Mouse (Mus musculus): Measurements from ENCODE around the gene Atp2b2. TPM values are rescaled to one million over a fixed set of nuclear protein-coding genes. Genes with fewer than 3 reads are reported as not detected.
A peak's percentile ranks its signal among the peaks of the same experiment; 100 is the strongest.

Atp2b2 gene
- polyA plus RNA-seq, 1 experiment from 2014 or later = 0.12 TPM

DNA sequence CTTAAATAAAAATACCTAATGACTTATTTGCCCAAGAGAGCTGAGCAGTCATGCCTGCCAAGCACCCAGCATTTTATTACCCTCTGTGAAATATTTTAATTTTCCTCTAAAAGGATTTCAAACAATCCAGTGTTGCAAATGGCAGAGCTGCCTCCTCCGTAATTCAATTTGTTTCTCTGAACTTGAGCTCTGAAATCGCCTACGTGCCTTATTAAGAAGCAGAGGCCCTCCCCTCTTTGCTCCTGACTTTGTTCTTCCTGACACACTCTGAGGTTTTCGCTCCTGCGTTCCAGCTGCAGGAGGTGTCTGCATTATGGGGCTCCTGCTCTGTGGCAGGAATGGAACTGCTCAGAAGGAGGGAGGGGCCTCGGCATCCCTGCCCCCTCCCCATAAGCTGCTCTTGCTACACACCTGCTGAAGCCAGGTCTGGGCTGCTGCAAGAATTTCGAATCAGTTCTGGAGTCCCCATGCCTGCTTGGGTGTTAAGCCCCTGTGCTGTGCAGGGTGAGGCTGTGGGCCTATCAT lies 264.1 kb downstream of the Atp2b2 start:
- 45% methylated on average over 7 of the region's 7 CpGs for WGBS
- H3K27me3 ChIP-seq (ENCODE audit: insufficient read depth, low read length) = no peaks in the 10 kb centered on the region
- DNase-seq (ENCODE audit: low spot score) = peak; percentile 3
- TF ChIP-seq CTCF (IDR thresholded peaks at IDR 0.05; ENCODE audit: low read depth) = no peak
- no peak overlapping the region for H3K4me3 ChIP-seq (replicated peaks; ENCODE audit: low read depth, low read length)
- H3K27ac ChIP-seq = no peak overlapping the region
- H3K4me1 ChIP-seq (replicated peaks; ENCODE audit: insufficient read depth, low read length) = no peaks in the 10 kb centered on the region
- no peaks in the 10 kb centered on the region for H3K9me3 ChIP-seq (replicated peaks; ENCODE audit: low read length)
- no peaks in the 10 kb centered on the region for H3K36me3 ChIP-seq (ENCODE audit: insufficient read depth, low read length)
- H3K4me2 ChIP-seq (ENCODE audit: low read length) = no peak overlapping the region
- no peak for ATAC-seq (replicated peaks; ENCODE audit: low FRiP score, low read depth)
- H3K9ac ChIP-seq (ENCODE audit: low read depth, low read length) = no peak overlapping the region

DNA sequence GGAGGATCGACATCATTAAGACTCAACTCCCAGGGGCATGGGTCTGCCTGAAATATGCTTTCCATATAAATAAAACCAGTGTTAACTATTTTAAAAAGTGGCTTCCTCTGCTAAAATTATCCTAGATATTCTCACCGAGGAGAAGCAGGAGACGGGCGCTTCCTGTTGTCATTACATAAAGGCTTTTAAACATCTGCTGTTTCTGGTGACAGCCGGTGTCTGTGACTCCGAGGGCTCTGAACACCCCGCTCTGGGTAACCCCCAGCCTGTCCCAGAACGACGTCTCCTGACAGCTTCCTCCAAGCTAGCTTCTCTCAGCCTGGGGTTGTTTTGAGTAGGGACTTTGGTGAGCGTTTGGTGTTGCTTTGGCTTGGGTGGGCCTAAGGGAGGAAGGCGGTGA lies 273.6 kb downstream of the Atp2b2 start:
- Histone ChIP-seq H3K9me3 (replicated peaks; ENCODE audit: low read length) (no peaks in the 10 kb centered on the region), H3K27me3 (ENCODE audit: insufficient read depth, low read length) (no peaks in the 10 kb centered on the region), H3K4me3 (replicated peaks; ENCODE audit: low read depth, low read length) (no peak overlapping the region), H3K27ac (no peak overlapping the region), H3K36me3 (ENCODE audit: insufficient read depth, low read length) (no peaks in the 10 kb centered on the region), H3K9ac (ENCODE audit: low read depth, low read length) (no peak overlapping the region), H3K4me1 (replicated peaks; ENCODE audit: insufficient read depth, low read length) (no peaks in the 10 kb centered on the region), H3K4me2 (ENCODE audit: low read length) (no peak overlapping the region)
- ATAC-seq (replicated peaks; ENCODE audit: low FRiP score, low read depth) = no peak
- no peak for TF ChIP-seq CTCF (IDR thresholded peaks at IDR 0.05; ENCODE audit: low read depth)
- 56% methylated on average over 11 of the region's 11 CpGs for WGBS
- no peak for DNase-seq (ENCODE audit: low spot score)

DNA sequence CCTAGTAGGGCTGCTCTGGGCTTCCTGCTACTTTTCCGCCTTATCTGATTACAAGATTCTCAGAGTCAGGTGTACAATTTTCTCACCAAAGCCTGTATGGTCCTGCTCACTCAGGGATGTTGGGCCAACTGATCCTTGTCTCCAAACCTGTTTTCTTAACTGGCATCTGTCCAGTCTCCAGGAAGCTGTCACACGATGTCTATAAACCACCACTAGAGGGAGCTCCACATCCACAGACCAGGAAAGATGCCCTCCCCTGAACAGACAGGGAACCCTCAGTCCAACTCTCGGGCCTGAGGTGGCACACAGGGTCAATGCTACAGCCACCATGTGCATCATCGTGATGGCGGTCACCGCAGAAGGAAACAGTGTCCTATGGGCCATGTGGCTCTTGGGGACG lies 280.8 kb downstream of the Atp2b2 start:
- H3K27me3 ChIP-seq (ENCODE audit: insufficient read depth, low read length) = no peaks in the 10 kb centered on the region
- no peak overlapping the region for H3K4me3 ChIP-seq (replicated peaks; ENCODE audit: low read depth, low read length)
- H3K36me3 ChIP-seq (ENCODE audit: insufficient read depth, low read length) = no peaks in the 10 kb centered on the region
- H3K27ac ChIP-seq = no peak overlapping the region
- DNase-seq (ENCODE audit: low spot score) = peak; percentile 85
- no peak overlapping the region for H3K4me2 ChIP-seq (ENCODE audit: low read length)
- ATAC-seq (replicated peaks; ENCODE audit: low FRiP score, low read depth) = peak; percentile 53
- H3K4me1 ChIP-seq (replicated peaks; ENCODE audit: insufficient read depth, low read length) = no peaks in the 10 kb centered on the region
- no peaks in the 10 kb centered on the region for H3K9me3 ChIP-seq (replicated peaks; ENCODE audit: low read length)
- H3K9ac ChIP-seq (ENCODE audit: low read depth, low read length) = no peak overlapping the region
- WGBS = 28% methylated on average over 7 of the region's 7 CpGs
- peak; percentile 99 for TF ChIP-seq CTCF (IDR thresholded peaks at IDR 0.05; ENCODE audit: low read depth)

DNA sequence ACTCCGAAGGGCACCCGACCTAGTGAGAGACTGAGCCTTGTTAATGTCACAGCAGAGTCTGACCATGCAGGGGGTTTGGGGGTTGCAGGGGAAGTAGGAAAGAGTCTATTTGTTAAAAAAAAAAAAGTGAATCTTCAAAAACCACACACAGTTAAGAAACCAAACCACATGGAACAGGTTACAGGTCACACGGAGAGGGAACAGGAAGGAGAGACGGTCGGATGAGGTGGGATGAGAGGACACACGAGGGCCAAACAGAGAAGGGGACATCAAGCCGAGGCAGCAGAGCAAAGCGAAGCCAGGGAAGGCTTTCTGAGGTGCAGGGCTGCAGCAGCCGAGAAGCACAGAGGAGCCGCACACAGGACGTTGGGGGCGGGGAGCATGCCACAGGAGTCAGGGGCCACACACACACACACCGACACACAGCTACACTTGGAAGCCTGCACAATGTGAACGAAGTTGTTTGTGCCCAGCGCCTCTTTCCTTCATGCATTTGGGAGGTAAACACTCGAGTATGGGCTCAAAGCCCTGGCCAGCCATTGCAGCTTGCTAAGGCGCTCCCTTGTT lies 293.2 kb downstream of the Atp2b2 start:
- no peak for ATAC-seq (replicated peaks; ENCODE audit: low FRiP score, low read depth)
- H3K27ac ChIP-seq = no peak overlapping the region
- H3K9ac ChIP-seq (ENCODE audit: low read depth, low read length) = no peak overlapping the region
- WGBS = 63% methylated on average over 17 of the region's 17 CpGs
- H3K4me3 ChIP-seq (replicated peaks; ENCODE audit: low read depth, low read length) = no peak overlapping the region
- no peak for TF ChIP-seq CTCF (IDR thresholded peaks at IDR 0.05; ENCODE audit: low read depth)
- no peaks in the 10 kb centered on the region for H3K4me1 ChIP-seq (replicated peaks; ENCODE audit: insufficient read depth, low read length)
- no peak for DNase-seq (ENCODE audit: low spot score)
- no peaks in the 10 kb centered on the region for H3K9me3 ChIP-seq (replicated peaks; ENCODE audit: low read length)
- H3K27me3 ChIP-seq (ENCODE audit: insufficient read depth, low read length) = no peaks in the 10 kb centered on the region
- H3K36me3 ChIP-seq (ENCODE audit: insufficient read depth, low read length) = no peaks in the 10 kb centered on the region
- H3K4me2 ChIP-seq (ENCODE audit: low read length) = no peak overlapping the region

DNA sequence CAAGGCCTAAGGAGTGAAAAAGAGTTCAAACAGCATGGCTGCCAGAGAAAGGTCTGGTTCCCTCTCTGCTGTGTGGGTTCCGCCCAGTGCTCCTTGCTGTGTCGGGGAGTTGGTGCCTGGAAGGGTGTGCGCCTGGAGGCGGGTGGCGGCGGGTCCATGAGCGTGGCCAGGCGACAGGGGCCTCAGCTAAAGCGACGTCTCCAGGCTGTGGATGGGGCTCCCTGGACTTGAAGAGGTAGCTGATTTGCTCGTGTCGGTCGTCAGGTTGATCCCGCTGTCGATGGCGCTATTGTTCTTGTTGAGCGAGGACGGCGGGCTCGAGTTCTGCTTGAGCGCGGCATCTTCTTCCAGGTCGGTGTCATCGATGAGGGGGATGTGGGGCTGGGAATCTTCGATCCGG lies 294.1 kb downstream of the Atp2b2 start:
- Histone ChIP-seq H3K36me3 (ENCODE audit: insufficient read depth, low read length) (no peaks in the 10 kb centered on the region), H3K27me3 (ENCODE audit: insufficient read depth, low read length) (no peaks in the 10 kb centered on the region), H3K9me3 (replicated peaks; ENCODE audit: low read length) (no peaks in the 10 kb centered on the region), H3K4me1 (replicated peaks; ENCODE audit: insufficient read depth, low read length) (no peaks in the 10 kb centered on the region), H3K9ac (ENCODE audit: low read depth, low read length) (no peak overlapping the region), H3K4me3 (replicated peaks; ENCODE audit: low read depth, low read length) (no peak overlapping the region), H3K27ac (no peak overlapping the region), H3K4me2 (ENCODE audit: low read length) (peak overlapping the region; percentile 31; the same call in 1 of the 2 replicates)
- 36% methylated on average over 26 of the region's 26 CpGs for WGBS
- DNase-seq (ENCODE audit: low spot score) (no peak), ATAC-seq (replicated peaks; ENCODE audit: low FRiP score, low read depth) (no peak)
- TF ChIP-seq CTCF (IDR thresholded peaks at IDR 0.05; ENCODE audit: low read depth) = no peak

DNA sequence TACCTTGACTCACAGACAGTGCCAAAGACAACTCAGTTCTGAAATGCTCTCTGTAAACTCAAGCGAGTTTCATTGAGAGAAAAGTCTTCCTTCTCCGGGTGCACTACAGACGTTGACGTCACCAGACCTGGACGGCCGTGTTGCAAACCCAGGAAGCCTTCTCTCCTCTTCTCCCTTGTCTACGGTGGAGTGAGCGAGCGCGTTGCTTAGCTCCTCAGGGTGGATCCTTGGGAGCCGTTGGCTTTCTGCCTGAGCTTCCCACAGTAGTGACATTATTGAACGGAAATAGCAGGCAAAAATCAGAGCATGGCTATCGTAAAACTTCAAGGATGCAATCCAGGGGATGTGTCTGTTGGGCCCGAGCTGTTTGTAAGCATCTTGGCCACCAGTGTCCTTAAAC lies 295.1 kb downstream of the Atp2b2 start:
- 83% methylated on average over 14 of the region's 14 CpGs for WGBS
- no peak for TF ChIP-seq CTCF (IDR thresholded peaks at IDR 0.05; ENCODE audit: low read depth)
- Histone ChIP-seq H3K9me3 (replicated peaks; ENCODE audit: low read length) (no peaks in the 10 kb centered on the region), H3K36me3 (ENCODE audit: insufficient read depth, low read length) (no peaks in the 10 kb centered on the region), H3K27ac (no peak overlapping the region), H3K9ac (ENCODE audit: low read depth, low read length) (no peak overlapping the region), H3K4me1 (replicated peaks; ENCODE audit: insufficient read depth, low read length) (no peaks in the 10 kb centered on the region), H3K4me3 (replicated peaks; ENCODE audit: low read depth, low read length) (no peak overlapping the region), H3K4me2 (ENCODE audit: low read length) (no peak overlapping the region), H3K27me3 (ENCODE audit: insufficient read depth, low read length) (no peaks in the 10 kb centered on the region)
- DNase-seq (ENCODE audit: low spot score) = no peak
- no peak for ATAC-seq (replicated peaks; ENCODE audit: low FRiP score, low read depth)

DNA sequence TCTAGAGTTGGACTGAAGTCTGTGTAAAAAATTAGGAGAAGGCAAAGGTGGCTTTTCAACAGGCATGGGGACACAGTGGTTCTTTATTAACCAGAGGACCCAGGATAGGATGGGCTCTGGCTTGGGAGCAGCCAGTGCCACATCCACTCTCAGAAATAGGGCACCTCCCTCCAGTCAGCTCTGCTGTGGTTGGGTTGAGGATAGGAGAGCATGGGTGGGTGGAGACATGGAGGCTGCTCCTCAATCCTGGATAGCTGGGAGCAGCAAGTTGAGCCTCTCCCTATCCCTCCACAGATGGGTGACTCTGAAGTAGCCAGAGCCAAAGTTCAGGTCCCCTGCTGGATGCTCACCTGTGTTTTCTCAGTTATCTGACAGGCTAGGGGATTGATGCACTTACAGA lies 297.3 kb downstream of the Atp2b2 start:
- no peaks in the 10 kb centered on the region for H3K4me1 ChIP-seq (replicated peaks; ENCODE audit: insufficient read depth, low read length)
- H3K4me3 ChIP-seq (replicated peaks; ENCODE audit: low read depth, low read length) = no peak overlapping the region
- DNase-seq (ENCODE audit: low spot score) (no peak), ATAC-seq (replicated peaks; ENCODE audit: low FRiP score, low read depth) (no peak)
- H3K9ac ChIP-seq (ENCODE audit: low read depth, low read length) = no peak overlapping the region
- no peaks in the 10 kb centered on the region for H3K9me3 ChIP-seq (replicated peaks; ENCODE audit: low read length)
- no peak overlapping the region for H3K4me2 ChIP-seq (ENCODE audit: low read length)
- no peak for TF ChIP-seq CTCF (IDR thresholded peaks at IDR 0.05; ENCODE audit: low read depth)
- no peaks in the 10 kb centered on the region for H3K36me3 ChIP-seq (ENCODE audit: insufficient read depth, low read length)
- no peak overlapping the region for H3K27ac ChIP-seq
- H3K27me3 ChIP-seq (ENCODE audit: insufficient read depth, low read length) = no peaks in the 10 kb centered on the region
